Mouse (Mus musculus) limb, embryonic 12.5 days (tissue): Measurements from ENCODE around the gene Nckap5l. TPM values are rescaled to one million over a fixed set of nuclear protein-coding genes. Genes with fewer than 3 reads are reported as not detected.
A peak's percentile ranks its signal among the peaks of the same experiment; 100 is the strongest.

Source experiments
- ATAC-seq: fragments of 200-750 bp; cut with Nextera tagmentation; 2 replicates; pipeline ENCODE4 v1.8.0; 2017; ENCODE audit warnings: low read depth, moderate TSS enrichment; ENCODE audit not compliant: insufficient number of reproducible peaks, insufficient read depth, low FRiP score, low TSS enrichment
- H3K27ac ChIP-seq: fragments of 300-500 bp; sonication (generic); 2 replicates; pipeline ENCODE4 v1.5.1; 2016; ENCODE audit warnings: mild to moderate bottlenecking, moderate library complexity
- H3K27me3 ChIP-seq: fragments of 300-500 bp; sonication (generic); 2 replicates; pipeline ENCODE4 v1.6.1; 2016; ENCODE audit warnings: mild to moderate bottlenecking, moderate library complexity
- H3K36me3 ChIP-seq: fragments of 300-500 bp; sonication (generic); 2 replicates; pipeline ENCODE4 v1.6.1; 2016; ENCODE audit warnings: mild to moderate bottlenecking, moderate library complexity
- H3K4me1 ChIP-seq: fragments of 300-500 bp; sonication (generic); replicated peaks from 2 replicates; pipeline ENCODE4 v1.6.1; 2016
- H3K4me2 ChIP-seq: fragments of 300-500 bp; sonication (generic); 2 replicates; pipeline ENCODE4 v1.6.1; 2016; ENCODE audit warnings: mild to moderate bottlenecking, moderate library complexity
- H3K4me3 ChIP-seq: fragments of 300-500 bp; sonication (generic); replicated peaks from 2 replicates; pipeline ENCODE4 v1.5.1; 2016; ENCODE audit warnings: mild to moderate bottlenecking
- H3K9ac ChIP-seq: fragments of 300-500 bp; sonication (generic); replicated peaks from 2 replicates; pipeline ENCODE4 v1.6.1; 2016; ENCODE audit warnings: mild to moderate bottlenecking, moderate library complexity
- H3K9me3 ChIP-seq: fragments of 300-500 bp; sonication (generic); 2 replicates; pipeline ENCODE4 v1.6.1; 2016; ENCODE audit warnings: mild to moderate bottlenecking, moderate library complexity
- WGBS: fragments of 180-500 bp; shearing (Covaris S2); methylation state at CpG from one replicate; pipeline ENCODE4 v1.1.7; 2016; 5-methylcytosine and 5-hydroxymethylcytosine counted together
- polyA plus RNA-seq: library from polyadenylated mRNA; unstranded; fragments of >200 nt; fragmentation: Nextera tagmentation; extraction: Ambion mirVana; gene quantifications from 2 replicates; pipeline ENCODE4 v1.2.1, GENCODE M21; 2016

Gene Nckap5l
- polyA plus RNA-seq, 1 experiment from 2014 or later, result 13.6 TPM

DNA sequence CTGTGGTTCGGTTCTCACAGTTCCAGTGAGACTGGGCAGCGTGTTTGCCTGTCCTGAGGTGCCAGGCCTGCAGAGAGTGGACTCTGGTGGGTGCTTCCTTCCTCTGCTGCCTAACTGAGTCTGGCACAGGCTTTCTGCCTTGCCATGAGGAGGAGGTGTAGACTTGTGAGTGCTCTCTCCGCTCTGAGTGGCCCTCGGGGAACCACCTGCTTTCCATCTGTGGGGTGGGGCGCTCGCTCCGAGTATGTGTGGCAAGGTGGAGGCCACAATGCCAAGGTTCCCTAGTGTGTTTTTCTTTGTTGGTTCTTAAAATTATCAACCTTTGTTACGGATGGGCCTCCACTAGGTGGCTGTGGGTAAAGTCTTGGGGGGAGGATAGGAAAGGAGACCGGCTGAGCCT is 48.7 kb downstream of the Nckap5l start:
- Histone ChIP-seq H3K27me3 (no peaks in the 10 kb centered on the region), H3K4me3 (no peak overlapping the region), H3K9ac (no peak overlapping the region), H3K9me3 (no peaks in the 10 kb centered on the region), H3K27ac (no peak overlapping the region), H3K4me1 (no peaks in the 10 kb centered on the region), H3K4me2 (no peak overlapping the region), H3K36me3 (peaks cover 69% of the 10 kb centered on the region)
- no peak for ATAC-seq
- 90% methylated on average over 9 of the region's 9 CpGs for WGBS

DNA sequence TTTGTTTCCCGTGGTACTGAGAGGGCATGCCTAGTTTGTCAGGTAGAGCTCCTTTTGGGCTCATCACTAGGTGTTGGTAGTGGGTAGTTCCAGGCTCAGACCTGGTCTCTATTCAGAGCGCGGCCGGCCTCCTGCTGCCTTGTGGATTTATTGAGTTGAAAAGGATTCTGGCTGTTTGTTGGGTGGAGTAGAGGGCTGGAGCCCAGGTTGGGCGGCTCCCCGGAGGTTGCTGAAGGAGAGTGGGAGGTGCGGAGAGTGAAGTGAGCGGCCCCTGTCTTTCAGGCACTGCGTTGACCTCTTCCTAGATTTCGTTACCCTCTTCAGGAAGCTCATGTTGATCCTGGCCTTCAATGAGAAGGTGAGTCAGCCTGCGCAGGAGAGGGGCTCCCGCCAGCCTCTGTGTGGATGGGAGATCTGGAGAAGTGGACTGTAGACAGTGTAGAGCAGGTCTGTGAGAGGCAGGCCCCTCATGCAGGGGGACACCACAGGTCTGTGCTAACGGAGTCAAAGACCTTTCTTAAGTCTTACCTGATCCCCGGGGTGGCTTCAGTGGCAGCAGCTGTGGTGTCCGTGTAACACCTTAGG is 50.5 kb downstream of the Nckap5l start:
- Histone ChIP-seq H3K27ac (no peak overlapping the region), H3K4me1 (no peaks in the 10 kb centered on the region), H3K36me3 (peaks cover 87% of the 10 kb centered on the region), H3K9me3 (no peaks in the 10 kb centered on the region), H3K4me2 (no peak overlapping the region), H3K27me3 (no peaks in the 10 kb centered on the region), H3K4me3 (no peak overlapping the region), H3K9ac (no peak overlapping the region)
- no peak for ATAC-seq
- 92% methylated on average over 15 of the region's 15 CpGs for WGBS

DNA sequence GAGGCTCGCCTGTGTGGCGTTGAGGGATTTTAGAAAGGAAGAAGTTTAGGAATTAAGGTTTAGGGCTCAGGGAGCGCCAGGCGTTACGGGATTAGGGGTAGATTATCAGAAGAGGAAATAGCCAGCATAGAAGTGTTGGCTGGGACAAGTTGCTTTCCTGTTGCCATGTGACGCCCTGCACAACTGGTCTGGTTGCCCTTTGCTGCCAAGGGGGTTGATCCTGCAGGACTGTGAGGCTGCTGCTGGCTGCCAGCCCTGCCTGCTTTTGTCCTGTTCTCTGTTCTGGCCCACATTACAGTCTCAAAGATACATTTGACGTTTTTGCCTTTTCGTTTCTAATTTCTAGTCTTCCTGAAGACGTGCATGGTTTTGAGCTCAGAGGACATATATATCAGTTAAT is 52.4 kb downstream of the Nckap5l start:
- Histone ChIP-seq H3K4me3 (no peak overlapping the region), H3K27me3 (no peaks in the 10 kb centered on the region), H3K4me1 (no peaks in the 10 kb centered on the region; the same call in 1 of the 2 replicates), H3K4me2 (no peak overlapping the region), H3K27ac (no peak overlapping the region), H3K9ac (no peak overlapping the region), H3K36me3 (peaks cover 95% of the 10 kb centered on the region), H3K9me3 (no peaks in the 10 kb centered on the region)
- WGBS, result 92% methylated on average over 9 of the region's 9 CpGs
- no peak for ATAC-seq

DNA sequence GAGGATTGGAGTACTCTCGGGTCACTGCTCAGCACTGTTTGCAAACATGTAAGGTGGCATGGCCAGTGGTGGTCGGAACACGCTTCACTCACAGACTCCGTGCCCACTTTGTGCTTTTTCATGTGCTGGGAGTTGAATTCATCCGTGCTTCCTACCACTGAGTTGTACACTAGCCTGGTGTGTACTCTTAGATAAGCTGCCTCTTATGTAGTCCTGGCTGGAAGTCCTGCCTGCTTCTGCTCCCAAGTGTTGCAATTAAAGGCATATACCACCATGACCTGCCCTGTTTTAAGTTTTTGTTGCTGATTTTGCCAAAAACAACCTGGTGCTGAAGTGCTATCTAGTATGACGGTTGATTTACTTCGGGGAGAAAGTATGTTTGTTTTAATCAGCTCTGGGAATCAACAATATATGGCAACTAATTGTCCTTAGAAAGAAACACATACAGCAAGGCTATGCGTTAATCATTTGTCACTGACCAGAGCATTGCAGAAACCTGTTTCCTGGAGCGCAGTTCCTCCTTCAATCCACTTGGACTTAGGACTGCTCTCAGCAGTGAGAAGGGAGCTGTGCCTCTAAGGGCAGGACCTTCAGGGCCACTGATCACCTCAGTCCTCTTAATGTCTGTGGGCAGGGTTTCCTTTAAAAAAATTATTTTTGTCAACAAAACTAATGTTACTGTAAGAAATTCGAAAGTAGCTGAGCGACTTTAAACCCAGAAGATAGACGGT is 54.2 kb downstream of the Nckap5l start:
- H3K4me2 ChIP-seq, result no peak overlapping the region
- H3K4me1 ChIP-seq, result peaks cover 13% of the 10 kb centered on the region
- H3K36me3 ChIP-seq, result peaks cover 86% of the 10 kb centered on the region
- no peaks in the 10 kb centered on the region for H3K27me3 ChIP-seq
- WGBS, result 96% methylated on average over 12 of the region's 12 CpGs
- H3K9me3 ChIP-seq, result no peaks in the 10 kb centered on the region
- H3K4me3 ChIP-seq, result no peak overlapping the region
- no peak for ATAC-seq
- H3K9ac ChIP-seq, result no peak overlapping the region
- no peak overlapping the region for H3K27ac ChIP-seq

DNA sequence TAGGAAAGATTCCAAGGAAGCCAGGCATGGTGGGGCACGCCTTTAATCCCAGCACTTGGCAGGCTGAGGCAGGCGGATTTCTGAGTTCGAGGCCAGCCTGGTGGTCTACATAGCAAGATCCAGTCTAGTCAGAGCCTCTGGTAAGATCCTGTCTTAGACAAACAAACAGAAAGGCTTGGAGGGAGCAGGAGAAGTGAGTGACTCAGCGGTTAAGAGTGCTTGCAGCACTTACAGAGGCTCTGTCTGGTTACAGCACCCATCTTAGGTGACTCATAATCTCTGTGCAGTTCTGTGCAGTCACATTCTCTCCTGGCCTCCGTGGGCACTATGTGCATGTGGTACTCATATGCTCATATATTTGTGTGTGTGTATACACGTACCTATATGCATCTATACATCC is 56.9 kb downstream of the Nckap5l start:
- H3K9me3 ChIP-seq, result no peaks in the 10 kb centered on the region
- no peak overlapping the region for H3K4me3 ChIP-seq
- H3K27me3 ChIP-seq, result no peaks in the 10 kb centered on the region
- ATAC-seq, result no peak
- peaks cover 28% of the 10 kb centered on the region for H3K4me1 ChIP-seq
- no peak overlapping the region for H3K4me2 ChIP-seq
- H3K9ac ChIP-seq, result no peak overlapping the region
- no peak overlapping the region for H3K27ac ChIP-seq
- H3K36me3 ChIP-seq, result peaks cover 58% of the 10 kb centered on the region
- WGBS, result 87% methylated on average over 6 of the region's 6 CpGs

DNA sequence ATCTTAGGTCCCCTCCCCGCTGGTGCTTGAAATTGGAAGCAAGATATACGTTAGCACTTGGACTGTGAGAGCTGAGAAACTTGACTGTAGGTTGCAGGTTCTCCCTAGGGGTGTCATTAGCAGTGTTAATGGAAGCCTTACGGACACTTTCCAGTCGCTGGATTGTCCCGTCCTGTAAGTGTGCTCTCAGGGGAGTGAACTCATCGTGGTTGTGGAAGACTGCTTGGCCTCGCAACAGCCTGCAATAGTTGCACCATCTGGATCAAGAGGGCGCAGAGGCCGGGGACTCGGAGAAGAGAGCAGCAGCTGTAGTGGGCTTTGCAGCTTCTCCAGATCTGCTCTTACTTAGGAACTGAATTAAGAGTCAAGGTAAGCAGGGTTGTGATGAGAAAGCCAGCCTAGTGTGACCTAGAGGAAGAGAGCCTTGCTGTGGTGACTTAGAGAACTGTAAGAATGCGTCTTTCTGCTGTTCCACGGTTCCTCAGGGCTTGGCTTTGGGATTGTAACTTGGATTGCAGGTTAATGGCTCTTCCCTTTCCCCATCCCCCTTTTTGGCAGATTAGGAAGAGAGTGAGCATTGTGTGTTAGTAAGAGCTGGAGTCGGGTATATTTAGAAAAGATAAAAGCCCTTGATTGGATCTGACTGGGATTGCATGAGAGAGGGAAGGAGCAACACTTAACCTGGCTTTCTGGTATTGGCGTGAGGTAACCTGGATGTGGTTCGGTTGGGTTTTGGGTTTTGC is 57.9 kb downstream of the Nckap5l start:
- no peak for ATAC-seq
- Histone ChIP-seq H3K36me3 (peaks cover 49% of the 10 kb centered on the region), H3K4me2 (no peak overlapping the region), H3K9ac (no peak overlapping the region), H3K27ac (peak overlapping the region; percentile 57), H3K4me1 (peaks cover 38% of the 10 kb centered on the region), H3K27me3 (no peaks in the 10 kb centered on the region), H3K4me3 (no peak overlapping the region), H3K9me3 (no peaks in the 10 kb centered on the region)
- WGBS, result 69% methylated on average over 15 of the region's 15 CpGs

DNA sequence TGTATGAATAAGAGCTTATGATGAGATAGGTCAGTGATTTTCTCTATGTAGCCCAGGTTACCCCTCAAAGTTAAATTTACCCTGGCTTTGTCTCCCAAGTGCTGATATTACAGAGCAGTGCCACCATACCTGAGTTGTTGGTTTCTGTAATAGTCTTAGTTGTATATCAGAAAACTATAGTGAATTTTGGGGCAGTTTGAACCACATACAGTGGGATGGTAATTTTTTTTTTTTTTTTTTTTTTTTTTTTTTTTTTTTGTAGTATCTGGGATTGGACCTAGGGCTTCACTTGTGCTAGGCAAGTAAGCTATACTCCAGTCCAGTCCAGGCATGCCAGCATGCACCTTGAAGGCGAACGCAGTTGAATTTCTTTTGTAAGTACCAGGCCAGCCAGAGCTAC is 59.9 kb downstream of the Nckap5l start:
- Histone ChIP-seq H3K4me2 (no peak overlapping the region), H3K9ac (no peak overlapping the region), H3K27me3 (no peaks in the 10 kb centered on the region), H3K27ac (no peak overlapping the region), H3K9me3 (no peaks in the 10 kb centered on the region), H3K36me3 (peaks cover 29% of the 10 kb centered on the region), H3K4me1 (peaks cover 47% of the 10 kb centered on the region), H3K4me3 (no peak overlapping the region)
- ATAC-seq, result no peak
- 76% methylated on average over 2 of the region's 2 CpGs for WGBS

DNA sequence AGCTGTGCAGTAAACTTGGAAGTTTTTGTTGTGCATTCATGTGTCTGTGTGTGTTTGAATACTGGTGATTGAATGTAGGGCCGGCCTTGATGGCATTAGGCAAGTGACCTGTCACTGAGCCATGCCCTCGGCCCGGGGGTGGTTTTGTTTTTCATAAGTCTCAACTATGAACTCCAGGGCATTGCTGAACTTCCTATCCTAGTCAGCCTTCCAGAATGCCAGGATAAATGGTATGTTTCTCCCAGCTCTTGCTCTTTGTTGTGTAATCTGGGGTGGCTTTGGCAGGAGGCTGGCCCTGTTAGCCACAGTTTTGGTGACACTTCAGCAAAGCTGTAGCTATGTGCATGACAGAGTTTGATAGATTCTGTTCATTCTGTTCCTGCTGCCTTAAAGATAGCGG is 60.7 kb downstream of the Nckap5l start:
- H3K4me1 ChIP-seq, result peaks cover 52% of the 10 kb centered on the region
- H3K27me3 ChIP-seq, result no peaks in the 10 kb centered on the region
- no peaks in the 10 kb centered on the region for H3K9me3 ChIP-seq
- peaks cover 21% of the 10 kb centered on the region for H3K36me3 ChIP-seq
- no peak for ATAC-seq
- H3K9ac ChIP-seq, result no peak overlapping the region
- H3K27ac ChIP-seq, result no peak overlapping the region
- 81% methylated on average over 4 of the region's 4 CpGs for WGBS
- no peak overlapping the region for H3K4me3 ChIP-seq
- H3K4me2 ChIP-seq, result no peak overlapping the region

DNA sequence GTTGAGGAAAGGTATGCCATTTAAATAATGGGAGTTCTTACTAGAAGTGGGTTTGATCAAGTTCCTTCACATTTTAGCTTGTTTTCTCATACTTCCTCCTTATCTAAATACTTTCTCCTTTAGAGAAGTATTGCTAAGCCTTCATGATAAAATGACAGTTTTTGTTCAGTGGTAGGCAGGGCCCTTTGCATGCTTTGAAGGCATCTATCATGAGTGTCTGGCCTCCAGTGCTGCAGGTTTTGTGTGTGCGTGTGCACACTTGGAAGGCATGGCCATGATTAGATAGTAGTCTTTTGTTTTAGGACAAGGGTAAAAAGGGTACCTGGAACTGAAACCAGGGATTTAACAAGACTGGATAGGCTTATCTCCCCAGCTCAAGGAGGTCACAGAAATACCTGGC is 61.1 kb downstream of the Nckap5l start:
- WGBS, result 80% methylated on average over 1 of the region's 1 CpGs
- H3K4me2 ChIP-seq, result no peak overlapping the region
- H3K9me3 ChIP-seq, result no peaks in the 10 kb centered on the region
- no peak for ATAC-seq
- H3K36me3 ChIP-seq, result peaks cover 17% of the 10 kb centered on the region
- no peak overlapping the region for H3K27ac ChIP-seq
- no peak overlapping the region for H3K9ac ChIP-seq
- no peaks in the 10 kb centered on the region for H3K27me3 ChIP-seq
- no peak overlapping the region for H3K4me3 ChIP-seq
- peaks cover 52% of the 10 kb centered on the region for H3K4me1 ChIP-seq

DNA sequence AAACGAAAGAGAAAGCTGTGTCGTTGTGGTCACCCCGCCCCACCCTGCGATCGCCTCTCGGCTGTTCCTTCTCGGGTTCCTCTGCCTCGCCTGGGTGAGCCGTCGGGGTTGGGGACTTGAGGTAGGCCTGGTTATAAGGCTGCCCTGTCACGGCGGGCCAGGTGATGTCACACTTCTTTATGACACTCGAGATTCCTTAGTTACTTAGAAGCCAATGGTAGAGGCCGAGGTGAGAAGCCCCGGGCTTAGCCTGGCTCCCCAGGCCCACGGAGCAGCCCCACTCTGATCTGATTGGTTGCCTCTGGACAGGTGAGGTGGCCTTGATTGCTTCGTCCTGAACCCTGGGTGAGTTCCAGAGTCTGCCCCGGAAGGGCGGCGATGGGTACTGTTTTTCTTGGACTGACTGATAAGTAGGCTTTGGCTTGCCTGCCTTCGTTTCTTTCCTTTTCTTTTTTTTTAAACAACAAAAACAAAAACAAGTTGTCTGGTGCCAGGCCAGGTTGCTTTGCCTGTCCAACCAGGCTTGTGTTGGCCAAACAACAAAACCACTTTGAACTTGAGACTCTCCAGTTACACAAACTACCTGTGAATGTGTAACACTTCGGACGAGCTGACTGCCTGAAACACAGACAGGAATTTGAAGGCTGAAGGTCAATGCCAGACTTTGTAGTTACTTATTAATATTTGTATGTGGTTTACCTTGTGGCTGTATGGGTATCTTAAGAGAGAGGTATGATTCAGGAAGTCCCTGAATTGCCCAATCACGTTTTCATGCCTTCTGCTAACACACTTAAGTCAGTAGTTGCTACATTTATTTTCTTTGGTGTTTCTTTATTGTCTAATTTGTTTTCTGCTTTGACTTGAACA is 63.9 kb downstream of the Nckap5l start:
- Histone ChIP-seq H3K9ac (peak overlapping the region; percentile 87), H3K36me3 (no peaks in the 10 kb centered on the region), H3K4me3 (peak overlapping the region; percentile 79), H3K4me2 (peak overlapping the region; percentile 98), H3K4me1 (peaks cover 42% of the 10 kb centered on the region), H3K27me3 (no peaks in the 10 kb centered on the region), H3K27ac (peak overlapping the region; percentile 86), H3K9me3 (no peaks in the 10 kb centered on the region)
- 9% methylated on average over 24 of the region's 24 CpGs for WGBS
- ATAC-seq, result peak; percentile 8; the same call in 1 of the 2 replicates
